Mouse (Mus musculus): ENCODE data around the gene St6galnac5.

DNA sequence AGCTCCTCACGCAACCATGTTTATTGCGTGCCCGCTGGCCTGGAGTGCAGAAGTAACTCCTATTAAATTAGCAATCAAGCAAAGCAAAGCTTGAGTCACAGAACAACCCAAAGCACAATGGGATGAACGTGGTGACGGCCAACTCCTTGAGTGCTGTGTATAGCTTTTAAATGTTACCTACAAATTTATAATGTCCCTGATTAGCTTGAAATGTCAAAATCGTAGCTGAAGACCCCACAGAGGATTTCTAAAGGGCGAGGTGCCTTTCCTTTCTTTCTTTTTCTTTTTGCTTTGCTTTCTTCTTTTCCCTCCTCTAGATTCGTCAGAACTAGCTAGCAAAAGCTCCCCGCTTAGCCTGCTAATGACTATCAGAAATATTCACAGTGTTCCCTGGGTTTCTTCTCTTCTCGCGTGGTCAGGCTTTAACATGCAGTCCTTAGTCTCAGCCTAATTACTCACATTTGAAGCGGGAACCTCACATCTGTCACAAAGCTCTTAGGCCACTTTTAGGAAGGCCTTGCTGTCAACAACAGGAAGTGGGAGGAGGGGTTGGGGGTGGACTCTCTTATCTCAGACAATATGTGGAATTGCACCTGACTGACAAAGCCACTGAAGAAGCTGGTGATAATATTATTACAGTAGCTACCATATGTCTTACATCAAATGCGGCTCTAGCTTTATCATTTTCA lies 53.6 kb downstream of the St6galnac5 start:
- no peak for TF ChIP-seq CEBPB (IDR thresholded peaks at IDR 0.05; ENCODE audit: insufficient read depth, poor library complexity, severe bottlenecking)
- TF ChIP-seq MYOD1 (IDR thresholded peaks at IDR 0.05; ENCODE audit: control insufficient read depth in 1 of 3, insufficient read length in 2 of 3, low read depth in 2 of 3): no peak
- no peak for TF ChIP-seq POLR2A (IDR thresholded peaks at IDR 0.05; ENCODE audit: insufficient read length, low read depth)
- no peak for TF ChIP-seq TCF12 (IDR thresholded peaks at IDR 0.05; ENCODE audit: insufficient read depth, poor library complexity, severe bottlenecking)

All from myocyte (in vitro differentiated cells).